Mouse (Mus musculus) neural tube, embryonic 13.5 days (tissue): ENCODE results near the gene Crtac1. TPM values are rescaled to one million over a fixed set of nuclear protein-coding genes. Genes with fewer than 3 reads are reported as not detected.

ENCODE experiments used
- ATAC-seq: fragments of 200-750 bp; cut with Nextera tagmentation; 2 replicates; pipeline ENCODE4 v1.8.0; 2017; ENCODE audit warnings: low read depth, mild to moderate bottlenecking, moderate TSS enrichment, moderate library complexity
- H3K27ac ChIP-seq: fragments of 300-500 bp; sonication (generic); replicated peaks from 2 replicates; pipeline ENCODE4 v1.5.1; 2015; ENCODE audit warnings: moderate library complexity, mild to moderate bottlenecking, inconsistent platforms
- H3K27me3 ChIP-seq: fragments of 300-500 bp; sonication (generic); 2 replicates; pipeline ENCODE4 v1.6.1; 2015; ENCODE audit warnings: mild to moderate bottlenecking, inconsistent platforms
- H3K36me3 ChIP-seq: fragments of 300-500 bp; sonication (generic); 2 replicates; pipeline ENCODE4 v1.6.1; 2015; ENCODE audit warnings: mild to moderate bottlenecking, inconsistent platforms
- H3K4me1 ChIP-seq: fragments of 300-500 bp; sonication (generic); replicated peaks from 2 replicates; pipeline ENCODE4 v1.6.1; 2015; ENCODE audit warnings: inconsistent platforms
- H3K4me2 ChIP-seq: fragments of 300-500 bp; sonication (generic); 2 replicates; pipeline ENCODE4 v1.6.1; 2015; ENCODE audit warnings: inconsistent platforms, mild to moderate bottlenecking, moderate library complexity
- H3K4me3 ChIP-seq: fragments of 300-500 bp; sonication (generic); 2 replicates; pipeline ENCODE4 v1.5.1; 2015; ENCODE audit warnings: mild to moderate bottlenecking, inconsistent platforms
- H3K9ac ChIP-seq: fragments of 300-500 bp; sonication (generic); 2 replicates; pipeline ENCODE4 v1.6.1; 2015; ENCODE audit warnings: moderate library complexity, mild to moderate bottlenecking, inconsistent platforms
- H3K9me3 ChIP-seq: fragments of 300-500 bp; sonication (generic); 2 replicates; pipeline ENCODE4 v1.6.1; 2016; ENCODE audit warnings: inconsistent platforms
- WGBS: fragments of 180-500 bp; shearing (Covaris S2); methylation state at CpG from one replicate; pipeline ENCODE4 v1.1.7; 2015; 5-methylcytosine and 5-hydroxymethylcytosine counted together
- polyA plus RNA-seq: library from polyadenylated mRNA; unstranded; fragments of >200 nt; fragmentation: Nextera tagmentation; extraction: Ambion mirVana; gene quantifications from 2 replicates; pipeline ENCODE4 v1.2.1, GENCODE M21; 2015

The Crtac1 gene
- polyA plus RNA-seq, 1 experiment from 2014 or later, result 59.6 TPM

- Histone ChIP-seq H3K27me3 (no peaks in the 10 kb centered on the region), H3K4me3 (no peak overlapping the region), H3K4me2 (no peak overlapping the region), H3K4me1 (peaks cover 42% of the 10 kb centered on the region), H3K9ac (no peak overlapping the region), H3K9me3 (no peaks in the 10 kb centered on the region), H3K27ac (no peak overlapping the region), H3K36me3 (no peaks in the 10 kb centered on the region)
- WGBS, result 90% methylated on average over 13 of the region's 13 CpGs
- no peak for ATAC-seq
Observed at GRCm38 (mm10) chr19:42304506-42304905, 127.1 kb downstream of the Crtac1 start.

GRCm38 (mm10) chr19:42303210-42303813, 128.3 kb downstream of the Crtac1 start:
- H3K4me2 ChIP-seq, result no peak overlapping the region
- no peak overlapping the region; the same call in 1 of the 2 replicates for H3K27ac ChIP-seq
- H3K9me3 ChIP-seq, result no peaks in the 10 kb centered on the region
- peaks cover 42% of the 10 kb centered on the region for H3K4me1 ChIP-seq
- H3K27me3 ChIP-seq, result no peaks in the 10 kb centered on the region
- WGBS, result 54% methylated on average over 12 of the region's 12 CpGs
- H3K4me3 ChIP-seq, result no peak overlapping the region
- no peaks in the 10 kb centered on the region for H3K36me3 ChIP-seq
- ATAC-seq, result 0 out of 2 replicates have a peak, but pooled peaks have one; percentile 8
- H3K9ac ChIP-seq, result no peak overlapping the region

- Histone ChIP-seq H3K4me1 (peaks cover 37% of the 10 kb centered on the region), H3K27ac (no peak overlapping the region), H3K4me3 (no peak overlapping the region), H3K9ac (no peak overlapping the region), H3K4me2 (no peak overlapping the region), H3K27me3 (no peaks in the 10 kb centered on the region), H3K36me3 (no peaks in the 10 kb centered on the region), H3K9me3 (no peaks in the 10 kb centered on the region)
- WGBS, result 82% methylated on average over 6 of the region's 6 CpGs
- 0 out of 2 replicates have a peak, but pooled peaks have one; percentile 30 for ATAC-seq
Observed at GRCm38 (mm10) chr19:42293216-42293615, 138.4 kb downstream of the Crtac1 start.

- 41% methylated on average over 8 of the region's 8 CpGs for WGBS
- Histone ChIP-seq H3K9ac (no peak overlapping the region), H3K9me3 (no peaks in the 10 kb centered on the region), H3K4me3 (no peak overlapping the region), H3K36me3 (0 out of 2 replicates have a peak, but pooled peaks cover 7% of the 10 kb centered on the region), H3K27me3 (no peaks in the 10 kb centered on the region), H3K4me1 (peaks cover 37% of the 10 kb centered on the region), H3K4me2 (no peak overlapping the region), H3K27ac (peak overlapping the region; percentile 46)
- no peak for ATAC-seq
Observed at GRCm38 (mm10) chr19:42292106-42292505, 139.5 kb downstream of the Crtac1 start.

GRCm38 (mm10) chr19:42290954-42291661, 140.5 kb downstream of the Crtac1 start:
- ATAC-seq, result no peak
- peak overlapping the region; percentile 46; the same call in 1 of the 2 replicates for H3K27ac ChIP-seq
- H3K4me3 ChIP-seq, result no peak overlapping the region
- H3K9ac ChIP-seq, result no peak overlapping the region
- 0 out of 2 replicates have a peak, but pooled peaks cover 9% of the 10 kb centered on the region for H3K36me3 ChIP-seq
- H3K4me2 ChIP-seq, result no peak overlapping the region
- no peaks in the 10 kb centered on the region for H3K9me3 ChIP-seq
- WGBS, result 22% methylated on average over 7 of the region's 7 CpGs
- peaks cover 37% of the 10 kb centered on the region for H3K4me1 ChIP-seq
- H3K27me3 ChIP-seq, result no peaks in the 10 kb centered on the region

- no peak overlapping the region for H3K9ac ChIP-seq
- H3K36me3 ChIP-seq, result 0 out of 2 replicates have a peak, but pooled peaks cover 9% of the 10 kb centered on the region
- ATAC-seq, result no peak
- 51% methylated on average over 4 of the region's 4 CpGs for WGBS
- no peak overlapping the region for H3K27ac ChIP-seq
- peaks cover 28% of the 10 kb centered on the region for H3K4me1 ChIP-seq
- H3K9me3 ChIP-seq, result no peaks in the 10 kb centered on the region
- no peaks in the 10 kb centered on the region for H3K27me3 ChIP-seq
- no peak overlapping the region for H3K4me2 ChIP-seq
- H3K4me3 ChIP-seq, result no peak overlapping the region
Observed at GRCm38 (mm10) chr19:42288361-42288760, 143.2 kb downstream of the Crtac1 start.

- ATAC-seq, result no peak
- no peaks in the 10 kb centered on the region for H3K27me3 ChIP-seq
- no peak overlapping the region for H3K27ac ChIP-seq
- 0 out of 2 replicates have a peak, but pooled peaks cover 9% of the 10 kb centered on the region for H3K36me3 ChIP-seq
- 86% methylated on average over 8 of the region's 8 CpGs for WGBS
- no peak overlapping the region for H3K9ac ChIP-seq
- H3K4me3 ChIP-seq, result no peak overlapping the region
- H3K9me3 ChIP-seq, result no peaks in the 10 kb centered on the region
- H3K4me2 ChIP-seq, result no peak overlapping the region
- H3K4me1 ChIP-seq, result peaks cover 3% of the 10 kb centered on the region; the same call in 1 of the 2 replicates
Observed at GRCm38 (mm10) chr19:42284178-42284577, 147.4 kb downstream of the Crtac1 start.

GRCm38 (mm10) chr19:42279611-42280010, 152.0 kb downstream of the Crtac1 start:
- H3K27me3 ChIP-seq, result no peaks in the 10 kb centered on the region
- H3K4me2 ChIP-seq, result no peak overlapping the region
- H3K4me3 ChIP-seq, result no peak overlapping the region
- 0 out of 2 replicates have a peak, but pooled peaks have one; percentile 14 for ATAC-seq
- no peak overlapping the region for H3K9ac ChIP-seq
- WGBS, result 61% methylated on average over 3 of the region's 3 CpGs
- H3K36me3 ChIP-seq, result no peaks in the 10 kb centered on the region
- H3K4me1 ChIP-seq, result peaks cover 3% of the 10 kb centered on the region; the same call in 1 of the 2 replicates
- H3K9me3 ChIP-seq, result no peaks in the 10 kb centered on the region
- no peak overlapping the region for H3K27ac ChIP-seq

- H3K36me3 ChIP-seq, result no peaks in the 10 kb centered on the region
- no peak overlapping the region for H3K27ac ChIP-seq
- H3K4me2 ChIP-seq, result no peak overlapping the region
- no peak overlapping the region for H3K4me3 ChIP-seq
- peaks cover 3% of the 10 kb centered on the region; the same call in 1 of the 2 replicates for H3K4me1 ChIP-seq
- no peaks in the 10 kb centered on the region for H3K27me3 ChIP-seq
- H3K9me3 ChIP-seq, result no peaks in the 10 kb centered on the region
- ATAC-seq, result no peak
- no peak overlapping the region for H3K9ac ChIP-seq
- 87% methylated on average over 5 of the region's 5 CpGs for WGBS
Observed at GRCm38 (mm10) chr19:42278461-42278860, 153.1 kb downstream of the Crtac1 start.

GRCm38 (mm10) chr19:42277288-42277687, 154.3 kb downstream of the Crtac1 start:
- no peaks in the 10 kb centered on the region for H3K27me3 ChIP-seq
- H3K27ac ChIP-seq, result no peak overlapping the region
- WGBS, result 88% methylated on average over 6 of the region's 6 CpGs
- no peak overlapping the region for H3K9ac ChIP-seq
- H3K4me1 ChIP-seq, result peaks cover 3% of the 10 kb centered on the region; the same call in 1 of the 2 replicates
- no peak overlapping the region for H3K4me2 ChIP-seq
- H3K36me3 ChIP-seq, result no peaks in the 10 kb centered on the region
- no peak for ATAC-seq
- no peak overlapping the region for H3K4me3 ChIP-seq
- H3K9me3 ChIP-seq, result no peaks in the 10 kb centered on the region

GRCm38 (mm10) chr19:42272003-42272963, 159.3 kb downstream of the Crtac1 start:
- Histone ChIP-seq H3K36me3 (0 out of 2 replicates have a peak, but pooled peaks cover 4% of the 10 kb centered on the region), H3K9ac (no peak overlapping the region), H3K27me3 (peaks cover 10% of the 10 kb centered on the region; the same call in 1 of the 2 replicates), H3K4me2 (no peak overlapping the region), H3K9me3 (no peaks in the 10 kb centered on the region), H3K27ac (no peak overlapping the region), H3K4me3 (no peak overlapping the region), H3K4me1 (peaks cover 17% of the 10 kb centered on the region)
- ATAC-seq, result no peak
- 43% methylated on average over 14 of the region's 14 CpGs for WGBS
